Mouse (Mus musculus): ENCODE data around the gene Adh7.
A peak's percentile ranks its signal among the peaks of the same experiment; 100 is the strongest.

Adh7 gene

GRCm38 (mm10) chr3:138231531-138231930 is 14.0 kb downstream of the Adh7 start:
- Histone ChIP-seq H3K36me3 (ENCODE audit: control insufficient read depth, insufficient read depth, low read length, poor library complexity, severe bottlenecking) (no peaks in the 10 kb centered on the region), H3K27me3 (ENCODE audit: control insufficient read depth, insufficient read depth, low read length, poor library complexity, severe bottlenecking) (no peaks in the 10 kb centered on the region)
- DNase-seq (ENCODE audit: low read depth, low spot score) = no peak

DNA sequence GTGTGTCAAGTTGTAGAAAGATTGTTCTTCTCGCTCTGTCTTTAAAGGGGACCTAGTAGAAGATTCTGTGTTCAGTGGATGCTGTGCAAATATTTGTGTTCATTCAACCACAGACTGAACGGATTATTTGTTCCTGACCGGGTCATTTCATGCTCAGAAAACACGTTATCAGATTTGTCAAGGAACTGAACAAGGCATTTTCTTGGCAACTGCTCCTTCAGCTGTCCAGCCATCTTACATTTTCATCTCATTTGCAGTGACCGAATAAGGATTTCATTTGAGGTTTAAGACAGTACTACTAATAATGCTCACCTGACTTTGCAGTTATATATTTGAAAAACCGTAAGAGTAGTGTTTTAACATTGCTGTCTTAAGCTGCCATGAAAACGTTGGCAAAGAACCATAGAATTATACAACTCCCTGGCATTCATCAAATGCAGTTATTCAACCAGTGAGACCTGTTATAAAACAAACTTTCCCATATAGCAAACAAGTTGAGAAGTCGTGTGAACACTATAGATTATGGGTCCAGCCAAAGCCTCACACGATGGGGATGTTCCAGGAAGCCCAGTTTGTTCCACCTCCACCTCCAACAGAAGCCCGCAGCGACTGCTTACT is 19.1 kb downstream of the Adh7 start:
- Histone ChIP-seq H3K27me3 (ENCODE audit: control insufficient read depth, insufficient read depth, low read length, poor library complexity, severe bottlenecking) (no peaks in the 10 kb centered on the region), H3K36me3 (ENCODE audit: control insufficient read depth, insufficient read depth, low read length, poor library complexity, severe bottlenecking) (no peaks in the 10 kb centered on the region)
- DNase-seq (ENCODE audit: low read depth, low spot score) = no peak

- no peak for DNase-seq (ENCODE audit: low read depth, low spot score)
- Histone ChIP-seq H3K36me3 (ENCODE audit: control insufficient read depth, insufficient read depth, low read length, poor library complexity, severe bottlenecking) (no peaks in the 10 kb centered on the region), H3K27me3 (ENCODE audit: control insufficient read depth, insufficient read depth, low read length, poor library complexity, severe bottlenecking) (no peaks in the 10 kb centered on the region)
Observed at GRCm38 (mm10) chr3:138238046-138238445, 20.5 kb downstream of the Adh7 start.

- H3K36me3 ChIP-seq (ENCODE audit: control insufficient read depth, insufficient read depth, low read length, poor library complexity, severe bottlenecking) = no peaks in the 10 kb centered on the region
- DNase-seq (ENCODE audit: low read depth, low spot score) = no peak
- no peaks in the 10 kb centered on the region for H3K27me3 ChIP-seq (ENCODE audit: control insufficient read depth, insufficient read depth, low read length, poor library complexity, severe bottlenecking)
Observed at GRCm38 (mm10) chr3:138239461-138239860, 21.9 kb downstream of the Adh7 start.

DNA sequence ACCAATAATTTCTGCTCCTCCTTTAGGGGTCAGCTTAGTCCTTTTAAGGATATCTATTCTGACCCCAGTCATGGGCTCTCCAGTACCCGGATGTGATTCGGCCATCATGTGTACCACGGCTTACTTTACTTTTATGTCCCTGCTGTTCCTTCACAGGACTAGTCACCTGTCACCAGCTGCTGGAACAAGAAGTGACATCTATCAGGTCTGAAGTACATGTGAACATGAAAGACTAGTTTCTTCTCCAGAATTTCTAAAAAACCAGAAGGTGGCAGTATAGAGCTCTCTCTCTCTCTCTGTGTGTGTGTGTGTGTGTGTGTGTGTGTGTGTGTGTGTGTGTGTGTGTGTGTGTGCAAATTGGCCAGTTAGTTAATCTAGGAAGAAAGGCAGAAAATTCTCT is 22.9 kb downstream of the Adh7 start:
- Histone ChIP-seq H3K36me3 (ENCODE audit: control insufficient read depth, insufficient read depth, low read length, poor library complexity, severe bottlenecking) (no peaks in the 10 kb centered on the region), H3K27me3 (ENCODE audit: control insufficient read depth, insufficient read depth, low read length, poor library complexity, severe bottlenecking) (no peaks in the 10 kb centered on the region)
- peak; percentile 2 for DNase-seq (ENCODE audit: low read depth, low spot score)

GRCm38 (mm10) chr3:138240942-138241341 is 23.4 kb downstream of the Adh7 start:
- no peak for DNase-seq (ENCODE audit: low read depth, low spot score)
- Histone ChIP-seq H3K27me3 (ENCODE audit: control insufficient read depth, insufficient read depth, low read length, poor library complexity, severe bottlenecking) (no peaks in the 10 kb centered on the region), H3K36me3 (ENCODE audit: control insufficient read depth, insufficient read depth, low read length, poor library complexity, severe bottlenecking) (no peaks in the 10 kb centered on the region)

DNA sequence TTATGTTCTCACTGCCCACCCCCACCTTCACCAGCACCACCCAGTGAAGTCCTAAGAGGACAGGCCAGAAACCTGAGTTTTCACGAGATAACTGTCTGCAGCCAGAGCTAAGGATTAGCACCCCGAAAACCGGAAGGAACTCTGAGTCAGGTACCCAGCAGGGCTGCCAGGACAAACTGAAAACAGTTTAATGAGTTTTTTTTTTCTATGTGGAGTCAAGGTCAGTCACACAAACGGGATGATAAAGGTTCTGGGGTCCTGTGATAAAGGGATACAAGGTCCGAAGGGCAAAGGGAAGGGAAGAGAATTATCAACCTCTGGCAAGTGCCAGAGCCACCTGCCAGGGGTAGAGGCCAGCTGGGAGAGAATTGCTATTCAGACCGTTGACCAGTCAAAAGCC is 23.8 kb downstream of the Adh7 start:
- Histone ChIP-seq H3K36me3 (ENCODE audit: control insufficient read depth, insufficient read depth, low read length, poor library complexity, severe bottlenecking) (no peaks in the 10 kb centered on the region), H3K27me3 (ENCODE audit: control insufficient read depth, insufficient read depth, low read length, poor library complexity, severe bottlenecking) (no peaks in the 10 kb centered on the region)
- no peak for DNase-seq (ENCODE audit: low read depth, low spot score)

DNA sequence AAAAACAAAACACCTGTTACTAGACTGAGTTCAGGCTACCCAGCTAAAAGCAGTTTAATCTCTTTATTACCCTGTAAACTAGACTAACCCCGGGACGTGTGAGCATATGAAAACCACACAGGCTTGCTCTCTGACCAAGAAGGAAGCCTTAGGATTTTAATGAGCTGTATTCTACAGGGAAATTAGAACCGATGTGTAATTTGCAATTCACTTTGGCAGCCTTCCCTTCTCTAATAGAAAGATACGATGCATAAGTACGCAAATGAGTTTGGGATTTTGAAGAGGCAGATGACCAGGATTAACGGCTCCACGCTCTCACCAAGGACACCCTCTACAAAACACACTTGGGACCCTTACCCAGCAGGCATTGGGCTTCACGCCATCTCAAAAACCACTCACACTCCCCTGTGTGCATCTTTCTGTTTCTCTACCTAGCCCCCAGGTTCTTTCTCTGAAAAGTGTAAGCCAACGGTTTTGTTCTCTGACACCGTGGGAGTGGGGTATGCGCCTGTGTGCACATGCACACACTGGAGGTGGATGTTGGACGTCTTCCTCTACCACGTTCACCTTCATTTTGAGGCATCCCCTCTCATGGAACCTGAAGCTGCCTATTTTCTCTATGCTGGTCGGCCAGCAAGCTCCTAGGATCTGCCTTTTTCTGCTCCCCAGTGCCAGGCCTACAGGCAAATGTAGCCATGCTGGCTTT is 24.6 kb downstream of the Adh7 start:
- no peak for DNase-seq (ENCODE audit: low read depth, low spot score)
- no peaks in the 10 kb centered on the region for H3K27me3 ChIP-seq (ENCODE audit: control insufficient read depth, insufficient read depth, low read length, poor library complexity, severe bottlenecking)

DNA sequence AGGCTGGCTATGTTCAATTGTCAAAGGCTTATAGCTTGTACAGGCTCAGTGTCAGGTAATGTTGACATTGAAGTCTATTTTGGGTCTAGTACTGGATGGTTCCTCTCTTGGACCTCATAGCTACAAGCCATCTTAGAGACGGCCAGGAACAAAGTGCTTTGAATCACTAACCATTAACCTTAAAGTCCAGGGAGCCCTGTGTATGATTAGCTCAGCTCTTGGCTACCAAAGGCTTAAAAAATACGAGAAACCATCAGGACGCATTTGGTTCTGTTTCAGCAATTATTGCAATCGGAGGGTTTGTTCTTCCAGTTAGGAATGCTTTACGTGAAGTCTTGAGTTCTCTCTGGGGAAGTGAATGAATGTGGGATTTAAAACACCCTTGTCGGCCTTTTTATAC is 25.4 kb downstream of the Adh7 start:
- DNase-seq (ENCODE audit: low read depth, low spot score) = no peak
- Histone ChIP-seq H3K36me3 (ENCODE audit: control insufficient read depth, insufficient read depth, low read length, poor library complexity, severe bottlenecking) (no peaks in the 10 kb centered on the region), H3K27me3 (ENCODE audit: control insufficient read depth, insufficient read depth, low read length, poor library complexity, severe bottlenecking) (no peaks in the 10 kb centered on the region)

More for the DNA sequence above, 24.6 kb downstream of the Adh7 start:
- no peaks in the 10 kb centered on the region for H3K36me3 ChIP-seq (ENCODE audit: control insufficient read depth, insufficient read depth, low read length, poor library complexity, severe bottlenecking)

DNA sequence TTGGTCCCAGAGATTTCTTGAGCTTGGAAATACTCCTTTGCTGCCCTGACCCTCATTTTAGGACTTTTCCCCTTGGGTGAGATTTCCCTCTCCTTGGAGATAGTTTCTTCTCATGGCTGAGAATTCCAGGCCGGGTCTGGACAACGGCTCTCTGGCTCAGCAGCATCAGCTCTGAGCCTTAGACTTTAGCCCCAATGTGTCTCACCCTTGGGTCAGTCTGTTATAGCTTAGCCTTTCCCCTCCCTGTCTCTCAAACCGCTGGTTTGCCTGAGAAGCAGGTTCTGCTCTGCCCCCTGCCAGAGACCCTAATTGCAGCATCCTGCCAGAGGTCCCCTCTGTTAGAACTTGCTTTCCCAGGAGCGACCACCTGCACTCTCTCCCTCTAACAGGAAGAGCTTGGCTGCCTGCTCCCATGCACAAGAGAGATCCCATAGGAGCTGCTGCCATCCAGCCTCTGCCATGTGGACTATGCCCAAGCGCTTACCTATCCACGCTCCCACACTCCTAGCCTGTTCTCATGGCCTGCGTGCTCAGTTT is 26.8 kb downstream of the Adh7 start:
- DNase-seq (ENCODE audit: low read depth, low spot score) = no peak
- H3K27me3 ChIP-seq (ENCODE audit: control insufficient read depth, insufficient read depth, low read length, poor library complexity, severe bottlenecking) = no peaks in the 10 kb centered on the region
- H3K36me3 ChIP-seq (ENCODE audit: control insufficient read depth, insufficient read depth, low read length, poor library complexity, severe bottlenecking) = no peaks in the 10 kb centered on the region

GRCm38 (mm10) chr3:138246511-138247020 is 29.0 kb downstream of the Adh7 start:
- Histone ChIP-seq H3K36me3 (ENCODE audit: control insufficient read depth, insufficient read depth, low read length, poor library complexity, severe bottlenecking) (no peaks in the 10 kb centered on the region), H3K27me3 (ENCODE audit: control insufficient read depth, insufficient read depth, low read length, poor library complexity, severe bottlenecking) (no peaks in the 10 kb centered on the region)
- DNase-seq (ENCODE audit: low read depth, low spot score) = no peak

DNA sequence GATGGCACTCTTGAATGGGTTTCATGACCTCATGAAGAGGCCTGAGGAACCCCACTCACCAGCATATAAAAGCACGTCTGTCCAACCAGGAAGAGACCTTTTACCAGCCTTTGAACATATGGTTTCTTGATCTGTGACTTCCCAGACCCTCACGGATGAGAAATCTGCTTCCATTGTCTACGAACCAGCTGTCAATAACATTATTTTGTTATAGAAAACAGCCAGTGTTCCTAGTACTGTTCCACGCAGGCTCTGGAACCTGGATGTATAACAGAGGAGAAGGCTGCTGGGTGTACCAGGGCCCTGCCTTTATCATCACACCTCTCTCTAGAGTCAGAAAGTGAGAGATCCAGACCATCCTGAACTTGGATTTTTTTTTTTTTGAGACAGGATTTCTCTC is 29.7 kb downstream of the Adh7 start:
- no peak for DNase-seq (ENCODE audit: low read depth, low spot score)
- H3K27me3 ChIP-seq (ENCODE audit: control insufficient read depth, insufficient read depth, low read length, poor library complexity, severe bottlenecking) = no peaks in the 10 kb centered on the region
- H3K36me3 ChIP-seq (ENCODE audit: control insufficient read depth, insufficient read depth, low read length, poor library complexity, severe bottlenecking) = no peaks in the 10 kb centered on the region

DNA sequence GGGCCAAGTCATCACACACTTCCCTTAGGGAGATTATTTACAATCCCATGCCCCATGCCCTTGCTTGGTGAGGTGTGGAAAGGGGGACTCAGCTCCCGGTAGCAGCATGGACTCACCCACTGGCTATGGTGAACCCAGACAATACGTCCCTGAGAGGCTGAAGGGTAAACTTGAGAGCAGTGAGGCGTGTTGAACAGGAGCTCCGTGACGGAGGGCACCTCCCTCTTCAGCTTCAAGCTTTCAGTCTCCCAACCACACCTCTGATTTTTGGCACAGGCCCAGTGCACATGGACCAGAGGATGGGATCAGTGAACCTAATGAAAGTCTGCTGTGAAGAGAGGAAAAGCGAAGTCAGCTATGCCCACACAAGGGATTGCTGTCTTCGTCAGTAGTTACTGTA is 30.5 kb downstream of the Adh7 start:
- no peaks in the 10 kb centered on the region for H3K27me3 ChIP-seq (ENCODE audit: control insufficient read depth, insufficient read depth, low read length, poor library complexity, severe bottlenecking)
- no peak for DNase-seq (ENCODE audit: low read depth, low spot score)
- no peaks in the 10 kb centered on the region for H3K36me3 ChIP-seq (ENCODE audit: control insufficient read depth, insufficient read depth, low read length, poor library complexity, severe bottlenecking)

- Histone ChIP-seq H3K36me3 (ENCODE audit: control insufficient read depth, insufficient read depth, low read length, poor library complexity, severe bottlenecking) (no peaks in the 10 kb centered on the region), H3K27me3 (ENCODE audit: control insufficient read depth, insufficient read depth, low read length, poor library complexity, severe bottlenecking) (no peaks in the 10 kb centered on the region)
- no peak for DNase-seq (ENCODE audit: low read depth, low spot score)
Observed at GRCm38 (mm10) chr3:138248746-138249145, 31.2 kb downstream of the Adh7 start.

- no peaks in the 10 kb centered on the region for H3K27me3 ChIP-seq (ENCODE audit: control insufficient read depth, insufficient read depth, low read length, poor library complexity, severe bottlenecking)
- H3K36me3 ChIP-seq (ENCODE audit: control insufficient read depth, insufficient read depth, low read length, poor library complexity, severe bottlenecking) = no peaks in the 10 kb centered on the region
- no peak for DNase-seq (ENCODE audit: low read depth, low spot score)
Observed at GRCm38 (mm10) chr3:138251156-138251555, 33.6 kb downstream of the Adh7 start.
